ENCODE assay signal across 9 mouse cellular contexts in the genomic region with DNA sequence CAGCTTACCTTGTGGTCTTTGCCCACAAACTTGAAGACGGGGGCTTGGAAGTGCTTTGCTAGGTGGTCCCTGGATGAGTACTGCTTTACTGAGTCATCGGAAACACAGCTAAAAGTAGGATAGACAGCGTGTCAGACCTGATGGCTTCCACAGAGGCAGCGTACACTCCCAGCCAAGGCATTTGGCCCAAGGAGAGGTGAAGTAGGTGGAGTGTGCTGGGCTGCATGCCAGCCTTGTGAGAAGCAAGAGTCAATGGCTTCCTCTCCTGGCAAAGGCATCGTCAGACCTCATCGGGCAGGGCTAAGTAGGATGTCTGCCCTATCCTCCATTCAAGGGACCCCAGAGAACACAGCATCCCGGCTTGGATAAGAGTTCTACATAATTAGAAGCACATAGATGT. TPM values are rescaled to one million over a fixed set of nuclear protein-coding genes. Genes with fewer than 3 reads are reported as not detected.
DNase-seq lines count a peak whose midpoint lies in the region; ATAC-seq and TF ChIP-seq lines count a peak whose summit lies in the region.
"Had no signal": no experiment of that assay in that cellular context is flagged by ENCODE, and none has a peak within 500 bp of the region (broad histone marks: within the 10 kb centered on the region; RNA-seq: fewer than 3 reads in every experiment).

No protein-coding gene starts in this region.

- no peak overlapping the region for H3K27ac ChIP-seq in limb, embryonic 14.5 days (replicated peaks; ENCODE audit: low read depth, low read length)
- H3K27ac ChIP-seq: midbrain, embryonic 10.5 days had no signal

- H3K9me3 ChIP-seq in limb, embryonic 14.5 days (ENCODE audit: control insufficient read depth, low read length), result no peaks in the 10 kb centered on the region
- H3K9me3 ChIP-seq: midbrain, embryonic 10.5 days had no signal

- no peak overlapping the region for H3K4me3 ChIP-seq in limb, embryonic 14.5 days (replicated peaks; ENCODE audit: low read length)
- H3K4me3 ChIP-seq: midbrain, embryonic 10.5 days had no signal

- peaks cover 15% of the 10 kb centered on the region for H3K4me1 ChIP-seq in limb, embryonic 14.5 days (ENCODE audit: control insufficient read depth, insufficient read depth, low read length)

- H3K36me3 ChIP-seq in limb, embryonic 14.5 days (ENCODE audit: control insufficient read depth, insufficient read depth, low read length), result no peaks in the 10 kb centered on the region
- H3K36me3 ChIP-seq: midbrain, embryonic 10.5 days had no signal

- peak; percentile 53; the same call in 1 of the 2 replicates for ATAC-seq in limb, embryonic 14.5 days (ENCODE audit: low FRiP score, low read depth)

- H3K27me3 ChIP-seq in limb, embryonic 14.5 days (ENCODE audit: control insufficient read depth, insufficient read depth, low read length), result no peaks in the 10 kb centered on the region

- peak; percentile 40 to 72 for DNase-seq in adrenal gland, adult (ENCODE audit: inconsistent age in 2 of 2, low spot score in 1 of 2)
- no peak for DNase-seq in adrenal gland, postnatal 4 days (ENCODE audit: low spot score in 2 of 2)
- peak; percentile 49 to 76 for DNase-seq in adrenal gland, postnatal 36 days
- peak; percentile 43 to 69 for DNase-seq in gastrocnemius, postnatal 4 days (ENCODE audit: low spot score in 2 of 2)
- DNase-seq in limb, embryonic 14.5 days (ENCODE audit: low spot score), result peak; percentile 36
- DNase-seq in layer of hippocampus, postnatal 25 days (ENCODE audit: extremely low spot score in 1 of 2, low spot score in 1 of 2), result no peak
- no peak for DNase-seq in right cerebral cortex, adult 2 months (ENCODE audit: low spot score in 2 of 2)
- DNase-seq in spleen, postnatal 10 days (ENCODE audit: low spot score in 2 of 2), result no peak

- no peak overlapping the region for H3K9ac ChIP-seq in limb, embryonic 14.5 days (ENCODE audit: low read depth, low read length, severe bottlenecking)

- WGBS in limb, embryonic 14.5 days, result 73% methylated on average over 7 of the region's 7 CpGs

- TF ChIP-seq POLR2A in limb, embryonic 14.5 days (IDR thresholded peaks at IDR 0.05; ENCODE audit: borderline replicate concordance, extremely low read depth, insufficient read depth, insufficient read length), result no peak

- no peak overlapping the region for H3K4me2 ChIP-seq in limb, embryonic 14.5 days (replicated peaks; ENCODE audit: low read depth, low read length, severe bottlenecking)

RNA-seq across cellular contexts. Expression of gene Oit3, which starts 16.2 kb away (rescaled TPM):
- 1 to 10 TPM; 3.9 to 6.1 TPM for total RNA-seq in adrenal gland, postnatal 4 days (2021)
- 1 to 10 TPM; 2.8 to 3.7 TPM for total RNA-seq in adrenal gland, postnatal 36 days (2021)
- under 1 TPM; 0.56 to 0.75 TPM for total RNA-seq in gastrocnemius, postnatal 4 days (2021)
- 1.0 and 1.2 TPM in 2 replicates for polyA plus RNA-seq in limb, embryonic 14.5 days (2012; rRNA removed)
- 0.67 and 1.0 TPM in 2 replicates for polyA plus RNA-seq in limb, embryonic 14.5 days (2014; fragmentation: Nextera tagmentation; extraction: Ambion mirVana)
- under 1 TPM in 1 of 2 experiments, not detected in 1; 0.16 TPM for total RNA-seq in layer of hippocampus, postnatal 25 days (2021)

RNA-seq across cellular contexts. Expression of gene Pla2g12b, which starts 21.9 kb away (rescaled TPM):
- total RNA-seq in adrenal gland, postnatal 4 days (2021), result 1 to 10 TPM in 1 of 2 experiments, not detected in 1; 6.6 TPM
- total RNA-seq in adrenal gland, postnatal 36 days (2021), result not detected
- total RNA-seq in gastrocnemius, postnatal 4 days (2021), result not detected
- not detected in 2 replicates for polyA plus RNA-seq in limb, embryonic 14.5 days (2012; rRNA removed)
- not detected in 2 replicates for polyA plus RNA-seq in limb, embryonic 14.5 days (2014; fragmentation: Nextera tagmentation; extraction: Ambion mirVana)
- not detected for total RNA-seq in layer of hippocampus, postnatal 25 days (2021)
- polyA plus RNA-seq: midbrain, embryonic 10.5 days had no signal

RNA-seq across cellular contexts. Expression of gene Gm10273, which starts 29.9 kb away (rescaled TPM):
- 10 to 100 TPM; 74.6 to 87.8 TPM for total RNA-seq in adrenal gland, postnatal 4 days (2021)
- 10 to 100 TPM; 75.5 to 75.7 TPM for total RNA-seq in adrenal gland, postnatal 36 days (2021)
- total RNA-seq in gastrocnemius, postnatal 4 days (2021), result 10 to 100 TPM; 66.6 to 73.1 TPM
- polyA plus RNA-seq in limb, embryonic 14.5 days (2012; rRNA removed), result 5.9 and 8.2 TPM in 2 replicates
- 4.4 and 6.5 TPM in 2 replicates for polyA plus RNA-seq in limb, embryonic 14.5 days (2014; fragmentation: Nextera tagmentation; extraction: Ambion mirVana)
- 10 to 100 TPM; 36.5 to 39.6 TPM for total RNA-seq in layer of hippocampus, postnatal 25 days (2021)

Comparison
In these comparisons a context has a peak if more than half of its experiments do, and no peak if none do; other contexts are left out.
1. DNase-seq: peak in adrenal gland, adult (2 of 2), adrenal gland, postnatal 36 days (2 of 2), gastrocnemius, postnatal 4 days (2 of 2) and limb, embryonic 14.5 days (single experiment); none in adrenal gland, postnatal 4 days (0 of 2), layer of hippocampus, postnatal 25 days (0 of 2), right cerebral cortex, adult 2 months (0 of 2) and spleen, postnatal 10 days (0 of 2).